Mouse (Mus musculus): ENCODE results near the gene Iqch.

The Iqch gene

DNA sequence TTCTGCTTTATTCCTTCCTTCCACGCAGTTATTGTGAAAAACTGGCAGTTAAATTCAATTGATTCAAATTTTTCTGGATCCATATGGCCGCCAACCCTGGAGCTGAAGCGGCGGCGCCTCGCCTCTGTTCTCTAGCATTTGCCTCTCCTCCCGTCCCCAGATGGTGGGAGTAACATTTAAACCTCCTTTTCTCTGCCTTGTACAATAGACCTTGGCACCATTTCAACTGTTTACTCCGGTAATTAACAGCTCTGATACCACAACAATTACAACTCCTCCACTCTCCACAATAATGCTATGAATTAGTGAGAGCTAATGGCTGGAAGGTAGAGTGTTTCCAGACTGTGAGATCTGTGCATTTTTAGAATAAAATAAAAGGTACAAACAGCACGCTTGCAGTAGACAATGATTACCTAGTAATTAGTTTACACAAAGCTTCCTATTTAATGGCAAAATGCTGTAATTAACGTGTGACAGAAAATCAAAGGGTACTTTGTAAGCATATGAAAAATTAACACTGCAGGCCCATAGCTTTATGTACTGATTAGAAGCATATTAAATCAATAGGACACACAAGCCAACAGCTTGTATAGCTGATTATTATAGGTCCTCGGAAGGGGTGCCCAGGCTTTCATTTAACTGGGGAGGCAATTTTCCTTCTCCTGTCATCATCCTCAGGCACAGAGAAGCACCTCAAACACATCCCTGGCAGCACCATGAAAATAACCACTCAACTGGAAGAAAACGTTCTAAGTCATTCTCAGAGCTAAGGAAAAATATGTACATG, 111.6 kb downstream of the Iqch start:
- DNase-seq, result peak in 1 of 2 experiments; percentile 35

GRCm38 (mm10) chr9:63489156-63489555, 113.1 kb downstream of the Iqch start:
- no peak for DNase-seq

DNA sequence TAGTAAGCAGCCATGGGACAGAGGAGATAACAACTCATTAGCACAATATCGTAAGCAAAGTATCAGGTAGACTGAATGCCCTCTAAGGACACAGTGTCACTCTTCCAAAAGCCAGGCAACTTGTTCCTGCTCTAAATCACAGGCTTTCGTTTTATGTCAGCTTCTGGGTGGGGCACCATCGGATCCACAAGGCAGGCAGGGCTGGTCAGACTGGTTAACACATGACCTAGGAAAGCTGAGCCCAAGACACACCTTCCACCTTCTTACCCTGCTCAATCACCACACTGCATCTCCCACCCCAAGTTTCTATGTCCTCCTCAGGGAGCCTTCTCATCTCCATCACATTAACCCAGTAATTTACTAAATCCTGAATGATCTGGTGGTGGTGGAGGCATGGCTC, 136.7 kb downstream of the Iqch start:
- no peak for DNase-seq

GRCm38 (mm10) chr9:63462296-63462695, 140.0 kb downstream of the Iqch start:
- peak; percentile 92 to 94 for DNase-seq

DNA sequence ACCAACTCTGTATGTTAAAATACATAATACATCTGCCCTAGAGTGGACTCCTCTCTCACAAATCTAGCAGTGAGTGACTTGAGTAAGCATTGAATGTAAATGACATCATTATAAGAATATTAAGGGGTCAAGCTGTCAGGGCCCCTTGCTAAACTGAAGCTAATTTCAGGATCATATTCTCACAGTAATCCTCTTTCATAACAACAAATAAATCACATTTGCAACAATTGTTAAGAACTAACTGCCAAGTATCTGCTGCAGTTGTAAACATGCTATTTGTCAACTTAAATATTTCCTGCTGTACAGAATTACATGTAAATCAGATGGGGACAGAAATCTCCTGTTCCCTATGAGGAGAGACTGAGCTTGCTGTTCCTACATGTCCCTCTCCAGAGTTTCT, 145.9 kb downstream of the Iqch start:
- no peak for DNase-seq

DNA sequence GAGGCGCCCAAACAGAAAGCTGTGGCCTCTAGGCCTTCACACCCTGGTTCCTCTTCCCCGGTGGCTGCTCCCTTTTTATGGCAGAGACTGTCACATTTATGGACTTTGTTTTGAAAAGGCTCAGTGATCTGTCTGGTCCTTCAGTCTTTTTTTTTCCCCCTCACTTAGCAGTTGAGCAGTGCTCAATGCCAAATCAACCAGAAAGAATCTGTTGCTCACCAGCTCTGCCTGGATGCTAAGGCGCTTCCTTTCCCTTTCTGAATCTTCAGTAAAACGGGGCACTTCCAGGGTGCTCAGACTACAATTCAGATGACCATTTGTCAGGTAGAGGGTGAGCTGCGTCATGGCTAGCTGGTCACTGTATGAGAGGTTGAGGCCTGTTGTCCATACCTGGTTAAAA, 148.0 kb downstream of the Iqch start:
- DNase-seq, result no peak

GRCm38 (mm10) chr9:63450531-63451030, 151.7 kb downstream of the Iqch start:
- no peak for DNase-seq

DNA sequence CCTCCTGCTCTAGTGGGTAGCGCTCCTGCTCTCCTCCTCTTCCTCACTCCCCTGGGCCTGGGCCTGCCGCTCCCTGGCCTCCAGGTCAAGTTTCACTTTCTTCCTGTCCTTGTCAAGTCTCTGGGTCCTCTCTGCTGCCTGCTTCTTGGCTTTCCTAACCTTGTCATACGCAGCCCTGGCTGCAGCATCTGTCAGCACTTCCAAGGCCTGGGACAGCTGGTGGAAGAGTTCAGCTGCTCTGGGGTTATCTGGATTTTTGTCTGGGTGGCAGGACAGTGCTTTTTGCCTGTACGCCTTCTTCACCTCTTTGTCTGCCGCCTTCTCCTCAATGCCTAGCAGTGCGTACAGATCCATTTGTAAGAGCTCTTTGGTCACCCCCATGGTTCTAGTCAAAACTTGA, 158.6 kb downstream of the Iqch start:
- DNase-seq, result no peak

GRCm38 (mm10) chr9:63430652-63431051, 171.6 kb downstream of the Iqch start:
- no peak for DNase-seq

DNA sequence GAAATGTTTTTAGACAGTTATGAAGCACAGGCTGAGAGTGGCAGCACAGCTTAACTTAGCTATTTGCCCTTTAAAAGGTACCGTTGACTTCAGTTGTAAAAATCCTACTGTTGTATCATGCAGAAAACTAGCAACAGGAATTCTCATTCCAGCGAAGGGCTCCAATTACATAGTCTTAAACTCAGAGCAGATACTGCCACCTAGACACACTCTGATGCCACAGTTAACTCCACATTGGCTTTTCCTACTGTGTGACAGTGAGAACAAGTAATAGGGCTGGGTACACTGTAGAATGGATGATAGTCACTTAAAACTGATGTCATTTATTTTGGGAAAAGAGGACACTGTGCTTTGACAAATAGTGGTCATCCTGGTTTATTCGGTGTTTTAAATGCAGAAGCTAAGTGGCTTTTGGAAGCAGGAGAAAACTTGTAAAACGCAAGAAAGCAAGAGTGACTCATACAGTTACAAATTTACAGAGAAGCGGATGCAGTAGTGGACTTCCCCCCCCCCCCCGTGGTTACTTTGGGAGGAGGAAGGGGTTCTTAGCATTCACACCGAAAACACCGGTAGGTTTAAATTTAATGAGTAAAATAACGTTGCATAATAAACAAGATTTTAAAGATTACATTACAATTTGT, 181.1 kb downstream of the Iqch start:
- DNase-seq, result peak in 1 of 2 experiments; percentile 21

GRCm38 (mm10) chr9:63420396-63420795, 181.9 kb downstream of the Iqch start:
- DNase-seq, result peak; percentile 6 to 41

DNA sequence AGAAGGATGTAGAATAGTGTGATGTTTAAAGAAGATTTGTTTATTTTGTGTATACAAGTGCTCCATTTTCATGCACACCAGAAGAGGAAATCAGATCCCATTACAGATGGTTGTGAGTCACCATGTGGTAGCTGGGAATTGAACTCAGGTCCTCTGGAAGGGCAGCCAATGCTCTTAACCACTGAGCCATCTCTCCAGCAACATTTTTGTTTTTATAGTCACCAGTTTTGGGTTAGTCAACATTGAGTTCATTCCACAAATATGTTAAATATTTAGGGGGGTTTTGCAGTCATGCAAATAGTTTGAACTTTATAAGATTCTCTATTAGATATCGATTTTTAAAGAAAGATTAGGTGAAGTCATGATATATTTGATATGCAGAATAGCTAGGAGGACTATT, 202.1 kb downstream of the Iqch start:
- DNase-seq, result no peak

DNA sequence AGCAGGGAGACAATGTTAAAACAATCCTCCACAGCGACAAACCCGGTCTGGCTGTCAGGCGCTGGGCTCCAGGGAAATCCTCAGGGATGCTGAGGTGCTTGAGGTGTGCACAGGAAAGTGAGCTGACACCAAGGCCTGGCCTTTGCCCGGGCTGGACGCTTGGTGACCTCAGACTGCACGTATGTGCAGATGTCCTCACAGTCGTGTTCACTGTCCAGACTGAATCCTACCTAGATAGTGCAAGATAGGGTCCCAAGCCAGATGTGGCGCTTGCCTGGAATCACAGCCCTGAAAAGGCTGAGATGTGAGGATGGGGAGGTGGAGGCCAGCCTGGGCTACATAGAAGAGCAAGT, 202.9 kb downstream of the Iqch start:
- DNase-seq, result no peak

- DNase-seq, result peak; percentile 93 to 96
Observed at GRCm38 (mm10) chr9:63398611-63399462, 203.5 kb downstream of the Iqch start, which contains the start of gene 2300009A05Rik. 2300009A05Rik (minus strand) TSS chr9:63399246.

DNA sequence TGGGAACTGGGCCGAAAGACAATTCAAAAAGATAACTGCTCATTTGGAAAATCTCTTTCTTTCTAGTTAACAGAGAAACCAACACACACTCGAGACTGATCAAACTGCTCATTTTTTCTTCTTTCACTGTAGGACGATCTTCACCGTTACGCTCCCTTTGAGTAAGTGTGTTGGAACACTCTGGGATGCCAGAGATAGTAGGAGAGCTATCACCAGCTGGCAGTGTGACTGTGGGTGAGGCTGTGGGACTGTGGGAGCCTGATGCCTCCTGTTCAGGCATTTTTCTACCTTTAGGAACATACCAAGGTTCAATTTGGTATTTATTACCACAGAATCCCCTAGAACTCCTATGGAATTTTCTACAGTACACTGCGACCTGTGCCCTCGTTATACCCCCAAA, 206.7 kb downstream of the Iqch start:
- DNase-seq, result no peak

GRCm38 (mm10) chr9:63391307-63391706, 211.0 kb downstream of the Iqch start:
- no peak for DNase-seq

DNA sequence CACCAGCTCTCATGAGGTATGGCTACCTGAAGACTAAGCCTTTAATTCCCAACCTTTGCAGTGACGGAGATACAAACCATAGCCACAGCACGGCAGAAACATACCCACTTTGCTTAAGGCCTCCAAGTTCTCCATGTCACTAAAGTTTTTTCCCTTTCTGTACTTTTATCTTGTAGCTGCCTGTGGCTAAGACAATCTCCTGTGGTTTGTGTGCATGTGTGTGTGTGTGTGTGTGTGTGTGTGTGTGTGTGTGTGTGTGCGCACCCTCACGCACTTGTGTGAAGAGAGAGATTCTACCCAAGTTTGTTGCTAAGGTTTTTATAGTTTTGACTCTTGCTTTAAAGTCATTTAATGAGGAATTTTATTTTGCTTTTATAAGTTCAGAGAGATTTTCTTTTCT, 219.5 kb downstream of the Iqch start:
- DNase-seq, result no peak

DNA sequence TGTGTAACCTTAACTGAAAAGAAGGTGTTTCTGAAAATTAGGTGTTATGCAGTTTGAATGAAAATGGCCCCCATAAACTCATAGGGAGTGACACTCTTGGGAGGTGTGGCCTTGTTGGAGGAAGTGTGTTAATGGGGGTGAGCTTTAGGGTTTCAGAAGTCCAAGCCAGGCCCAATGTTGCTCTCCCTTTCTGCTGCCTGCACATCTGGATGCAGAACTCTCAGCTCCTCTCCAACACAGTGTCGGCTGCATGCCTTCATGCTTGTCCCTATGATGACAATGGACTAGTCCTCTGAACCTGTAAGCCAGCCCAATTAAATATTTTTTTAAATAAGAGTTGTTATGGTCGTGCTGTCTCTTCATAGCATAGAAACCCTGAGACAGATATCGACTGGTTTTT, 222.0 kb downstream of the Iqch start:
- DNase-seq, result no peak

DNA sequence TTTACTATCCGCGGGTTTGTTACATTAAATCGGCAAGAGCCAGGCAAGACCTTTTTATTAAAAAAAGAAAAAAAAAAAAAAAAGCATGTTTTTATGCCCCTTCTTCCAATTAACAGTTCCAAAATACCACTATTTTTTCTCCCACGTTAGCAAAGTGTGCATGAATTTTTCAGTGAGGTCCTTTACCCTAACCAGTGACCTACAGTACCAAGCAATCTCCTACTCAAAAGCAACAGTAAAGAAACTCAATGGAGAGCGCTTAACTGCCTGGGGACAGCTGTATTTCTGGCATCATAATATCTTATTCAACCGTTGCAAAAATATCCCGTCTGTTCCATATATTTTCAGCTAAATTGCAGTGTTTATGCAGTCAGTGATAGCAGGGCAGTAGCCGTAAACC, 224.1 kb downstream of the Iqch start:
- DNase-seq, result no peak

DNA sequence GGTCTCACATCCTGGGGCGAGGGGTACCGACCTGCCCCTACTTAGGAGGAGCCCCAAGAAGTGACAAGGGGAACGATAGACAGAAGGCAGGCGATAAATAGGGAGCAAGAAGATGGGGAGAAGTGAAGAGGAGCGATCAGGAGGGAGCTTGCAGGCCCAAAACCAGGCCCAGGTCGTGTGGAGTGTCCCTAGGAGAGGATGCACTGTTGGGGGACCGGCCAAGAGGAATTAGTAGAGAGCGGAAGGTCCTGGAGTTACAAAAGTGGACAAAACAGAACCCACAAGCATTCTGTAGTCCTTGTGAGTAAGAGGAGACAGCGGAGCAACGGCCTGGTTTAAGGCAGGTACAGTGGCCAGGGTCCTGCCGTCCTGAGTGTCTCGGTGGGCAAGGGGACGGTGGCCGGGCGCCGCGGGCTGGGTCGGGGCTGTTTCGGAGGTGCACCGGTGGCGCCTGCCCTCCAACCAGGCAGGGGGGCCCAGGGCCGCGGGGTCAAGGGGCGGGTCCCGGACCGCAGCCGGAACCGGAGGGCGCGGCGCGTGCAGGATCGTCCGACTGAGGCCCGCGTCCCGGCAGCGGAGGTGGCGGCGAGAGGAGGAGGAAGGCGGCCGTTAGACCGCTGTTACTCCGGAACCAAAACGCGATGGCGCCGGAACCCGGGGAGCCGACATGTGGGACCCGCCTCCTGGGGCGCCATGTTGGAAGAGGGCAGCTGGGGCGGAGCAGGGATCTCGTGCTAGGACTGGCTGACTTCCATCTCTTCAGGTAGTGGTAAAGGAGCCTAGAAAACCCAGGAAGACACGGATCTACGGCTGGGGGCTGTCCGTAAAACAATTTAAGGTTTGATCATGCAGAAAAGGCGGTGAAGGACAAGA, 224.8 kb downstream of the Iqch start, which contains the start of gene Map2k5:
Map2k5 (minus strand) TSS at position 633 of the 873 bp plus-strand sequence.
- DNase-seq, result peak; percentile 96

DNA sequence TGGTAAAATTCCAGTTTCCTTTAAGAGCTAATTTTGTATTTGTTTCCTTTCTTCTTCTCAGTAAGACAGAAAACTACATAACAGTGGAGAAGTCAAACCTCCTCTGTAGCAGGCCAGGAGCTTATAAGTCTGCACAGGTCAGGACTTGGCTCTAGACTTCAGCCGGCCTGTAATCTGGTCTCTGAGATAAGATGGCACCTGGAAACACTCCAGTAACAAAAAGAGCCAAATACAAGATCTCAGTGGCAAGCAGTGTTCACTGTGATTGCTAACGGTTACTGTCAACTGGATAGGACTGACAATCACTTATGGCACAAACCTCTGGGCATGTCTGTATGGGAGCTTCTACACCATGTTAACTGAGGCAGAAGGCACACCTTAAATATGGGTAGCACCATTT, 229.0 kb downstream of the Iqch start:
- DNase-seq, result no peak

DNA sequence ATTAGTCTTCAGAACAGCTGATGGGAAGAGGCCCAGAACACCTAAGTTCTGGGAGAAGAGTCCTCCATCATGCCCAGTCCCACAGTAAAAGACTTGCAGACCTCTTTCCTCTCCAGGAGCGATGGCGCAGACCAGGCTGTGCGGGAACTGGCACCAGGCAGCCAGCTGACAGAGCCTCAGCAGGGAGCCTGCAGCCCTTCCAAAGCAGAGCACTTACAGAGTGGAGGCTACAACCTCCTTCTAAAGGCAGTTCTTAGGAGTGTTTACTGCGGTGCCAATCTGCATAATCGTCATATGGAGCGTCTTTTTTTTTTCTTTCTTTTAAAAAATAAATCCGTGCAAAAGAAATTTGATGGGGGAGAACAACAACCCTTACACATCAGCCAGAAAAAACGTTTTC, 229.8 kb downstream of the Iqch start:
- DNase-seq, result peak; percentile 45 to 66
